8 mouse cellular contexts compared by ENCODE assay signal in the genomic region with DNA sequence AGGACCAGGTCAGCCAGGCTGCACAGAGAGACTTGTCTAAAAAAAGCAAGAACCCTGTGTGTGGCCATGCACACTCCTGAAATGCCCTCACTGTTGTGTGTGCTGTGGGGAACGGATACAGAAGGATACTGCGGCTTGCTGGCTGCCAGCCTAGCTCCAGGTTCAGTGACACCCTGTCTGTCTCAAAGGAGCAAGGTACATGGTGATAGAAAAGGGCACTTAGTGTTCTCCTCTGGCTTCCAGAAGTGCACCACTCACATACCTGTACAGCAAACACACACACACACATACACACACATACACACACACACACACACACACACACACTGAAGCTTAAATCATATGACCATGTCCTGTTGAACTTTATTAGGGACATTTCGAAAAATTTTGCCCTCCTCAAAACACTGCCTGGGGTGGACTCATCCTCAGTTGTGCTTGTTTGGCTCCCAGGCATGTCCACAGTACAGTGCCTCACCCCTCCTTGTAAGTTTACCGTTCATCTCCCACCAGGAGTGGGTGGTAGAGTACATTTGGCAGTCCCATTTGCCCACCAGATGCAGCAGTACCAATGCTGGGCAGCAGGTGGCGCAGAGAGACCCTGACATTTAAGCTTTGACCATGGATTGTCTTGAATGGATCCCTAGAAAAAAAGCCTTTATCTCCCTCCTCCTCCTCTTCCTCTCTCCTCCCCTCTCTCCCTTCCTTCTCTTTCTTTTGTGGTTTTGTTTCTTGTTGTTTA. TPM values are rescaled to one million over a fixed set of nuclear protein-coding genes. Genes with fewer than 3 reads are reported as not detected.
DNase-seq lines count a peak whose midpoint lies in the region; ATAC-seq lines count a peak whose summit lies in the region.

No protein-coding gene starts in this region.

- no peaks in the 10 kb centered on the region for H3K27me3 ChIP-seq in hindbrain, embryonic 10.5 days (ENCODE audit: insufficient read depth, poor library complexity, severe bottlenecking)
- no peaks in the 10 kb centered on the region for H3K27me3 ChIP-seq in hindbrain, embryonic 12.5 days
- no peaks in the 10 kb centered on the region for H3K27me3 ChIP-seq in splenic B cell, adult 2 months (ENCODE audit: control insufficient read depth, insufficient read depth, low read length, poor library complexity, severe bottlenecking)

- no peak overlapping the region for H3K27ac ChIP-seq in hindbrain, embryonic 10.5 days
- no peak overlapping the region for H3K27ac ChIP-seq in hindbrain, embryonic 12.5 days

- no peak overlapping the region for H3K4me2 ChIP-seq in hindbrain, embryonic 12.5 days (replicated peaks)

- no peaks in the 10 kb centered on the region for H3K9me3 ChIP-seq in hindbrain, embryonic 10.5 days
- H3K9me3 ChIP-seq in hindbrain, embryonic 12.5 days (replicated peaks) = no peaks in the 10 kb centered on the region

- H3K4me1 ChIP-seq in hindbrain, embryonic 10.5 days (replicated peaks) = peaks cover 5% of the 10 kb centered on the region
- H3K4me1 ChIP-seq in hindbrain, embryonic 12.5 days = peaks cover 3% of the 10 kb centered on the region

- DNase-seq in hindbrain, embryonic 10.5 days (ENCODE audit: low spot score) = peak; percentile 87
- DNase-seq in cerebellum, adult 11-12 months = peak; percentile 62
- peak; percentile 21 to 87 for DNase-seq in frontal cortex, adult 2 months (ENCODE audit: extremely low spot score in 1 of 2, low spot score in 1 of 2)
- peak; percentile 81 to 82 for DNase-seq in left cerebral cortex, postnatal 14 days (ENCODE audit: low spot score in 2 of 2)
- DNase-seq in splenic B cell, adult 2 months (ENCODE audit: low read depth, low spot score) = peak; percentile 89

- intact Hi-C loops in left cerebral cortex, postnatal 14 days (cut with DNase I) = loop anchor here (2.0 kb wide), 1 partner anchor 43 kb away; no protein-coding TSS in a partner anchor

- no peaks in the 10 kb centered on the region for H3K36me3 ChIP-seq in hindbrain, embryonic 10.5 days
- H3K36me3 ChIP-seq in hindbrain, embryonic 12.5 days = no peaks in the 10 kb centered on the region
- no peaks in the 10 kb centered on the region for H3K36me3 ChIP-seq in splenic B cell, adult 2 months (ENCODE audit: control insufficient read depth, insufficient read depth, low read length, poor library complexity, severe bottlenecking)

- H3K4me3 ChIP-seq in hindbrain, embryonic 10.5 days = no peak overlapping the region
- H3K4me3 ChIP-seq in hindbrain, embryonic 12.5 days = no peak overlapping the region

- ATAC-seq in hindbrain, embryonic 12.5 days (ENCODE audit: low FRiP score) = no peak
- peak; percentile 70 for ATAC-seq in inflammation-experienced regulatory T-cells, adult 6 months
- peak; percentile 89 for ATAC-seq in monocyte, adult 5-6 weeks (replicated peaks; ENCODE audit: insufficient number of reproducible peaks, low FRiP score, low TSS enrichment, poor library complexity, severe bottlenecking)

- WGBS in hindbrain, embryonic 10.5 days = 48% methylated on average over 5 of the region's 5 CpGs
- 48% methylated on average over 5 of the region's 5 CpGs for WGBS in hindbrain, embryonic 12.5 days

- H3K9ac ChIP-seq in hindbrain, embryonic 12.5 days = no peak overlapping the region

RNA-seq across cellular contexts. Expression of gene Acbd3, which starts 5.7 kb away (rescaled TPM):
- polyA plus RNA-seq in hindbrain, embryonic 10.5 days (2016; fragmentation: Nextera tagmentation; extraction: Ambion mirVana) = 15.1 and 16.5 TPM in 2 replicates
- 31.5 and 32.7 TPM in 2 replicates for polyA plus RNA-seq in hindbrain, embryonic 12.5 days (2016; fragmentation: Nextera tagmentation; extraction: Ambion mirVana)
- polyA plus RNA-seq in frontal cortex, adult 2 months (2012; rRNA removed) = 26.3 and 28.0 TPM in 2 replicates
- 10 to 100 TPM; 10.9 to 14.4 (median 14.0) TPM for polyA plus RNA-seq in inflammation-experienced regulatory T-cells, adult 6 months (2017; shearing (Covaris generic))
- total RNA-seq in left cerebral cortex, postnatal 14 days (2021) = 10 to 100 TPM; 29.0 to 30.2 TPM
- total RNA-seq in monocyte, adult 5-6 weeks (2017) = 77.8 to 90.1 TPM (median 79.8 TPM) in 3 replicates

RNA-seq across cellular contexts. Expression of gene Mixl1, which starts 23.3 kb away (rescaled TPM):
- polyA plus RNA-seq in hindbrain, embryonic 10.5 days (2016; fragmentation: Nextera tagmentation; extraction: Ambion mirVana) = 0.14 TPM in 1 of 2 replicates, not detected in the other
- 0.09 and 0.18 TPM in 2 replicates for polyA plus RNA-seq in hindbrain, embryonic 12.5 days (2016; fragmentation: Nextera tagmentation; extraction: Ambion mirVana)
- not detected in 2 replicates for polyA plus RNA-seq in frontal cortex, adult 2 months (2012; rRNA removed)
- polyA plus RNA-seq in inflammation-experienced regulatory T-cells, adult 6 months (2017; shearing (Covaris generic)) = under 1 TPM in 2 of 3 experiments, not detected in 1; 0.15 to 0.20 TPM
- total RNA-seq in left cerebral cortex, postnatal 14 days (2021) = not detected
- not detected in 3 replicates for total RNA-seq in monocyte, adult 5-6 weeks (2017)
